ENCODE assay signal across 9 mouse cellular contexts in genomic region chr2:167060360-167060759, GRCm38 (mm10). TPM values are rescaled to one million over a fixed set of nuclear protein-coding genes. Genes with fewer than 3 reads are reported as not detected.
A peak's percentile ranks its signal among the peaks of the same experiment; 100 is the strongest.
DNase-seq lines count a peak whose midpoint lies in the region; ATAC-seq and TF ChIP-seq lines count a peak whose summit lies in the region.
"Had no signal": no experiment of that assay in that cellular context is flagged by ENCODE, and none has a peak within 500 bp of the region (broad histone marks: within the 10 kb centered on the region; RNA-seq: fewer than 3 reads in every experiment).

No protein-coding gene starts in this region.

- no peak for TF ChIP-seq POLR2A in kidney, adult 2 months (IDR thresholded peaks at IDR 0.05; ENCODE audit: low read depth, low read length)
- no peak for TF ChIP-seq POLR2A in bone marrow, adult 2 months (IDR thresholded peaks at IDR 0.05; ENCODE audit: borderline replicate concordance, control insufficient read depth, low read depth, low read length)

- peaks cover 29% of the 10 kb centered on the region for H3K4me1 ChIP-seq in kidney, adult 2 months (ENCODE audit: control insufficient read depth, insufficient read depth, low read length)
- peaks cover 8% of the 10 kb centered on the region for H3K4me1 ChIP-seq in bone marrow, adult 2 months (ENCODE audit: control insufficient read depth, insufficient read depth, low read length)
- peaks cover 26% of the 10 kb centered on the region for H3K4me1 ChIP-seq in forebrain, embryonic 16.5 days (replicated peaks; ENCODE audit: control insufficient read depth, insufficient read depth, low read length)
- peaks cover 72% of the 10 kb centered on the region for H3K4me1 ChIP-seq in megakaryocyte, embryonic 14.5 days

- no peak for TF ChIP-seq CTCF in kidney, adult 2 months (conservative IDR thresholded peaks at IDR 0.05; ENCODE audit: insufficient read depth, insufficient read length, low read depth, low read length)
- TF ChIP-seq CTCF in bone marrow, adult 2 months (IDR thresholded peaks at IDR 0.05; ENCODE audit: control insufficient read depth, insufficient read depth, low read length): no peak

- WGBS in kidney, adult 2 months: 12% methylated on average over 3 of the region's 3 CpGs
- WGBS in bone marrow, adult 2 months: 27% methylated on average over 3 of the region's 3 CpGs
- 71% methylated on average over 3 of the region's 3 CpGs for WGBS in forebrain, embryonic 16.5 days

- H3K9me3 ChIP-seq in forebrain, embryonic 16.5 days (ENCODE audit: control insufficient read depth, low read length): no peaks in the 10 kb centered on the region
- no peaks in the 10 kb centered on the region for H3K9me3 ChIP-seq in megakaryocyte, embryonic 14.5 days
- H3K9me3 ChIP-seq: limb, embryonic 15.5 days had no signal

- no peak for DNase-seq in kidney, adult 2 months
- no peak for DNase-seq in kidney, postnatal 25 days
- no peak for DNase-seq in right cerebral cortex, adult 2 months (ENCODE audit: low spot score in 2 of 2)

- peak overlapping the region; percentile 7; the same call in 1 of the 2 replicates for H3K4me3 ChIP-seq in kidney, adult 2 months (ENCODE audit: insufficient read depth, low read depth, low read length)
- H3K4me3 ChIP-seq in bone marrow, adult 2 months (replicated peaks; ENCODE audit: control insufficient read depth, low read depth, low read length): peak overlapping the region; percentile 30
- no peak overlapping the region for H3K4me3 ChIP-seq in forebrain, embryonic 16.5 days (replicated peaks; ENCODE audit: low read length)
- peak overlapping the region; percentile 71 for H3K4me3 ChIP-seq in megakaryocyte, embryonic 14.5 days (replicated peaks)
- H3K4me3 ChIP-seq: limb, embryonic 15.5 days had no signal

- H3K27me3 ChIP-seq in kidney, adult 2 months (replicated peaks; ENCODE audit: control insufficient read depth, insufficient read depth, low read length): no peaks in the 10 kb centered on the region
- H3K27me3 ChIP-seq in forebrain, embryonic 16.5 days (replicated peaks; ENCODE audit: control insufficient read depth, insufficient read depth, low read length): no peaks in the 10 kb centered on the region
- no peaks in the 10 kb centered on the region for H3K27me3 ChIP-seq in megakaryocyte, embryonic 14.5 days (replicated peaks)
- H3K27me3 ChIP-seq: limb, embryonic 15.5 days had no signal

- H3K9ac ChIP-seq in forebrain, embryonic 16.5 days (replicated peaks; ENCODE audit: low read depth, low read length): peak overlapping the region; percentile 32; the same call in 1 of the 2 replicates
- H3K9ac ChIP-seq: limb, embryonic 15.5 days had no signal

- ATAC-seq in forebrain, embryonic 16.5 days: no peak
- ATAC-seq in frontal cortex, adult (ENCODE audit: low TSS enrichment): no peak
- no peak for ATAC-seq in monocyte, adult 5-6 weeks (replicated peaks; ENCODE audit: insufficient number of reproducible peaks, low FRiP score, low TSS enrichment, poor library complexity, severe bottlenecking)

- no peak overlapping the region for H3K4me2 ChIP-seq in forebrain, embryonic 16.5 days (ENCODE audit: low read length)
- H3K4me2 ChIP-seq: limb, embryonic 15.5 days had no signal

- H3K36me3 ChIP-seq in kidney, adult 2 months (ENCODE audit: control insufficient read depth, insufficient read depth, low read length): peaks cover 14% of the 10 kb centered on the region; the same call in 1 of the 2 replicates
- H3K36me3 ChIP-seq in forebrain, embryonic 16.5 days (ENCODE audit: control insufficient read depth, insufficient read depth): peaks cover 27% of the 10 kb centered on the region
- peaks cover 57% of the 10 kb centered on the region for H3K36me3 ChIP-seq in megakaryocyte, embryonic 14.5 days (replicated peaks; ENCODE audit: low read length)

- peak overlapping the region; percentile 80 for H3K27ac ChIP-seq in kidney, adult 2 months (ENCODE audit: insufficient read depth, low read depth, low read length)
- peak overlapping the region; percentile 44 for H3K27ac ChIP-seq in bone marrow, adult 2 months (ENCODE audit: control insufficient read depth, insufficient read depth, low read depth, low read length, poor library complexity)
- no peak overlapping the region for H3K27ac ChIP-seq in forebrain, embryonic 16.5 days (ENCODE audit: low read length)
- H3K27ac ChIP-seq: limb, embryonic 15.5 days had no signal

RNA-seq across cellular contexts. Expression of gene Znfx1, which starts 2.5 kb away (rescaled TPM):
- polyA plus RNA-seq in kidney, adult 2 months (2012; rRNA removed): 58.7 and 60.9 TPM in 2 replicates
- polyA plus RNA-seq in bone marrow, adult 2 months (2011; ENCODE audit: insufficient read depth, insufficient read length, low replicate concordance, missing spikeins): 21.7 and 32.3 TPM in 2 replicates
- polyA plus RNA-seq in forebrain, embryonic 16.5 days (2015; fragmentation: Nextera tagmentation; extraction: Ambion mirVana): 8.9 and 9.0 TPM in 2 replicates
- 3.0 and 8.9 TPM in 2 replicates for polyA plus RNA-seq in megakaryocyte, embryonic 14.5 days (2012; ENCODE audit: insufficient read depth, low replicate concordance)
- total RNA-seq in monocyte, adult 5-6 weeks (2017): 25.0 to 58.3 TPM (median 29.7 TPM) in 3 replicates

RNA-seq across cellular contexts. Expression of gene Ddx27, which starts 45.4 kb away (rescaled TPM):
- 14.9 and 15.0 TPM in 2 replicates for polyA plus RNA-seq in kidney, adult 2 months (2012; rRNA removed)
- polyA plus RNA-seq in bone marrow, adult 2 months (2011; ENCODE audit: insufficient read depth, insufficient read length, low replicate concordance, missing spikeins): 42.2 and 54.4 TPM in 2 replicates
- 41.0 and 45.0 TPM in 2 replicates for polyA plus RNA-seq in forebrain, embryonic 16.5 days (2015; fragmentation: Nextera tagmentation; extraction: Ambion mirVana)
- polyA plus RNA-seq in megakaryocyte, embryonic 14.5 days (2012; ENCODE audit: insufficient read depth, low replicate concordance): 26.6 and 26.8 TPM in 2 replicates
- total RNA-seq in monocyte, adult 5-6 weeks (2017): 80.0 to 90.5 TPM (median 85.6 TPM) in 3 replicates
